Mouse (Mus musculus): Measurements from ENCODE around the gene Dpf2. TPM values are rescaled to one million over a fixed set of nuclear protein-coding genes. Genes with fewer than 3 reads are reported as not detected.

The Dpf2 gene
- polyA plus RNA-seq, 1 experiment: 75.2 TPM

DNA sequence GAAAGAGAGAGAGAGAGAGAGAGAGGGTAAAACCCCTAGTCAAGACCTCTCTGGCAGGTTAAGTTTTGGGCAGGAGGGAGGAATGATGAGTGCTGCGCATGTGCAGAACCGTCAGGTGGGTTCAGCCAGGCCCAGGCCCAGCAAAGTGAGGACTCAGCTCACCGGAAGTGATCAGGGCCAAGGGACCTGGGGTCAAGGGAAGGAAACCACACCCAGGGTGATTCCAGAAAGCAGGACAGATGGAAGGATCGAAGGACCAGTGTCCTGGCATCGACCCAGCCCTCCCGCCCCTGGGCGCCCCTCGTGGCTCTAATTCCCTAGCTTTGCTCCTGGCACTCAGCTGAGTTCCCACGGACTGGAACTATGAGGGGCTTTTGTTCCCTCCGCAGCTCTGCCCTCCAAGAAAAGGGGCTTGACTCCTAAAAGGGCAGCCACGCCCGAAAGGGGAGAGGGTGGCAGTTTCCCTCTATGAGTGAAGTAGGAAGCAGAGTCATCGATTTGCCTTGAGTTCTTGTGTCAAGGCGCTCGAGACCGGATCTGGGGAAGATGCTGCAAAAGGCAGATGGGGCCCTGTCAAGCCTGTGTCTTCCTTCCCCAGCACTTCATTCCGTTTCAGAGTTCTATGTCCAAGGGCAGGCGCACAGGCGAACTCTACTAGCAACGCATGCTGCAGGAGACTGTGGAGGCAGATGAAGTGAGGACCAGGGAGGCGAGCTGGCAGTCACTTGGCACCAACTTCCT, 24.5 kb upstream of the Dpf2 start:
- H3K4me3 ChIP-seq (ENCODE audit: insufficient read depth, low read length): no peak overlapping the region
- H3K4me1 ChIP-seq (ENCODE audit: control insufficient read depth, insufficient read depth, low read length): peaks cover 5% of the 10 kb centered on the region
- no peak overlapping the region for H3K27ac ChIP-seq (ENCODE audit: insufficient read depth, low read depth, low read length)
- TF ChIP-seq CTCF (IDR thresholded peaks at IDR 0.05; ENCODE audit: low read depth, low read length) (no peak), POLR2A (IDR thresholded peaks at IDR 0.05; ENCODE audit: borderline replicate concordance, low read depth, low read length) (no peak)

DNA sequence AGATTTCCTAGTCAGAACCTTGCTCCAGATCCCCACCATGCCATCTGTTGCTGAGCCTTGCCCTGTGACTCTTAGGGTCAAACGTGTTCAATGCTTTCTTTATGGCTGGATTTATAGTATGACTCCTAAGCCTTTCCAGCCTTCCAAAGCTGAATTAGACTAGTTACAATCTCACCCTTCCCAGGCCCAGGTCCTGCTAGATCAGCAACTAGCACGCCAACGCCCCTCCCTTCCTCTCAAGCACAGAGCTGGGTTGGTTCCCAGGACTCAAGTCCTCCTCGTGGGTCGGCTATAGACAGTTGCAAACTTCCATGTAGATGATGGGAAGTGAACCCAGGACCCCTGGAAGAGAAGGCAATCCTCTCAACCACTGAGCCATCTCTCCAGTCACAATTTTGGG, 22.9 kb upstream of the Dpf2 start:
- TF ChIP-seq CTCF (IDR thresholded peaks at IDR 0.05; ENCODE audit: low read depth, low read length) (no peak), POLR2A (IDR thresholded peaks at IDR 0.05; ENCODE audit: borderline replicate concordance, low read depth, low read length) (no peak)
- H3K27ac ChIP-seq (ENCODE audit: insufficient read depth, low read depth, low read length): no peak overlapping the region

DNA sequence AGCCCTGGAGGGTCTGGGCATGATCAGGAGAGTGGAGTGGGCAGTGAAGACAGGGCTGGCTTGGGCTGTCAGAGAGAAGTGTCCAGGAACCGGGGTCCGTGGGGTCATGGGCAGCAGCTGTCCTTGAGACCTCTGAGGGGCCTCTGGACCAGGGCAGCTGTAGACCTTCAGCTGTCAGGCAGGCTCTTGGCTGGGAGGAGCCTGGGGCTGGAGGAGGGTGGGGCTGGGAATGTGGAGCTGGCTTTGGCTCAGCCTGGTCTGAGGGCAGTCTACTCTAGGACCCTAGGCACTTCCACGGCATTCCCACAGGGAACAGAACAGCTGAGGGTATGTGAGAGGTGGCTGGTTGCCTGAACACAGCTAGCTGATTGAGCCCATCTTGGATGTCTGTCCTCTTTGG, 22.5 kb upstream of the Dpf2 start:
- no peak overlapping the region for H3K4me3 ChIP-seq (ENCODE audit: insufficient read depth, low read length)
- peaks cover 24% of the 10 kb centered on the region for H3K4me1 ChIP-seq (ENCODE audit: control insufficient read depth, insufficient read depth, low read length)
- H3K27ac ChIP-seq (ENCODE audit: insufficient read depth, low read depth, low read length): no peak overlapping the region
- TF ChIP-seq POLR2A (IDR thresholded peaks at IDR 0.05; ENCODE audit: borderline replicate concordance, low read depth, low read length) (no peak), CTCF (IDR thresholded peaks at IDR 0.05; ENCODE audit: low read depth, low read length) (no peak)

More for the DNA sequence above, 22.9 kb upstream of the Dpf2 start:
- Histone ChIP-seq H3K4me1 (ENCODE audit: control insufficient read depth, insufficient read depth, low read length) (peaks cover 19% of the 10 kb centered on the region), H3K4me3 (ENCODE audit: insufficient read depth, low read length) (no peak overlapping the region)

DNA sequence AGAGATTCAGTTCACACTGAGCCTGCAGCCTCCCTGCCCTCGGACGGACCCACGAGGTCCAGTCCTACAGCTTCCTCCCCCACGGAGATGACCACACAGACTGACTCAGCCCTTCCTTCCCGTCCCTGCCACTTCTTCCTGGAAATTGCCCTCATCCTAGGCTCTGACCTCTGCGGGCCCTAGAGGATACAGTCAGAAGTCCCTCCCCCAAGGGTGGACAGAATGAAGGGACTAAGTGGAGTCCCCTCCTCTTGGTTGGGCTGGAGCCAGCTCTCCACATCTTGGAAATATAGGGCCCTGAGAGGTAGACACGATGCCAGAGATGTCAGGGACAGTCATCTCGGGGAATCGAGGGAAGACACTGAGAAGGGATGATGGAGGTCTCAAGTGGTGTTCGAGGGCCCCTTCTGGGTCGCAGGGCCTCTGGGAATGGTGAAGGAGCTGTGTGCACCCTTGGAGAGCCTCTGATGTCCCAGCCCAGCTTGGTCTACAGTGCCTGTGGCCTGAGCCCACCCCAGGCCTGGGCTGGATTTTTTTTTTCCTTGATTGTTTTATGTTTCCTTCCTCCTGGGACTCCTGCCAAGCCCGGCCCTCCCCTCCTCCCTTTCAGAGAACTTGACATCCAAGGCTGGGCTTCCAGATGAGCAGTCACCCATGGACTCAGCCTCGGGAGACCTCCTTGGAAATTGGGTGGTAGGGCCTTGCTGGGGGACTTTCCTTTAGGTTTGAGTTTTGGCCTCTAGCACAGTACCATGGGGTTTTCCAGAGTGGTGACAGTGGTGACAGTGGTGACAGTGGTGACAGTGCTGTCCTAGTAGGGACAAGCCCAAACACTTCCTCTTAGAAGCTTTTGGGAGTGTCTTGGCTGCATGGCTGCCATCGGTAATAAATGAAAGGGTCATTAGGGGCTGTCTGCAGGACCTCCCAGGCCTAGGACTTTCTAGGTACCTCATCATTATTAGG, 17.1 kb upstream of the Dpf2 start:
- H3K27ac ChIP-seq (ENCODE audit: insufficient read depth, low read depth, low read length): peak overlapping the region; percentile 93
- peaks cover 43% of the 10 kb centered on the region for H3K4me1 ChIP-seq (ENCODE audit: control insufficient read depth, insufficient read depth, low read length)
- H3K4me3 ChIP-seq (ENCODE audit: insufficient read depth, low read length): no peak overlapping the region
- TF ChIP-seq POLR2A (IDR thresholded peaks at IDR 0.05; ENCODE audit: borderline replicate concordance, low read depth, low read length) (no peak), CTCF (IDR thresholded peaks at IDR 0.05; ENCODE audit: low read depth, low read length) (no peak)

DNA sequence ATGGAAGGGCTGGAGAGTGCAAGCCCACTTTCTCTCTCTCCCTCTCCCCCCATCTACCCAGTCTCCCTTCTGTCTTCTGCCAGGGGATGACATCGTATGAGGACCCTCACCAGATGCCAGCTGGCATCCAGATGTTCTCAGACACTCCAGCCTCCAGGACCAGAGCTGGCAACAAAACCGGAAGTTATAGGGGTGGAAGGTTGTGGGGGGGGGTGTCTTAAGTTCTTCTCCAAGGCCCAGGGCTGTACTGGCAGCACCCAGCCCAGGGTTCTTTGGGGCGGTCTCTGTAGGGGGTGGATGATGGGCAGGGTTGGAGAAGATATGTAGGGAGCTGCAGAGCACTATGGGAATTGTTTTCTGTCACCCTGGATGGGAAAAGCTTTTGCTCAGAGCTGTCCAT, 15.7 kb upstream of the Dpf2 start:
- H3K27ac ChIP-seq (ENCODE audit: insufficient read depth, low read depth, low read length): no peak overlapping the region
- TF ChIP-seq CTCF (IDR thresholded peaks at IDR 0.05; ENCODE audit: low read depth, low read length) (no peak), POLR2A (IDR thresholded peaks at IDR 0.05; ENCODE audit: borderline replicate concordance, low read depth, low read length) (no peak)
- H3K4me1 ChIP-seq (ENCODE audit: control insufficient read depth, insufficient read depth, low read length): peaks cover 43% of the 10 kb centered on the region
- no peak overlapping the region for H3K4me3 ChIP-seq (ENCODE audit: insufficient read depth, low read length)

DNA sequence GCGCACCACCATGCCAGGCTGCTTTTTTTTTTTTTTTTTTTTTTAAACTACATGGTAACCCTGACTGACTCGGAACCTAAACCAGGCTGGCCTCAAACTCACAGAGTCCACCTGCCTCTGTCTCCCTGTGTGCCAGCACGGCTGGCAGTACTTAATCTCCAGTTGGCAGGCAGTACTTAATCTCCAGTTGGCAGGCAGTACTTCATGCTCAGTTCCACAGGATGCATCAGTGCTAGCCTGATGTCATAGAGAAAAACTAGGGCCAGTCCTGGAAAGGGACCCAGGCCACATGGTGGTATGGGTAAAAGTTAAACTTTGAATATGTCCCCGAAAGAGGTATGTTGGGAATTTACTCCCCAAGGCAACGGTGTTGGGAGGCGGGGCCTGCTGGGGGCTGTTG, 15.3 kb upstream of the Dpf2 start:
- no peak overlapping the region for H3K27ac ChIP-seq (ENCODE audit: insufficient read depth, low read depth, low read length)
- TF ChIP-seq CTCF (IDR thresholded peaks at IDR 0.05; ENCODE audit: low read depth, low read length) (no peak), POLR2A (IDR thresholded peaks at IDR 0.05; ENCODE audit: borderline replicate concordance, low read depth, low read length) (no peak)
- peaks cover 43% of the 10 kb centered on the region for H3K4me1 ChIP-seq (ENCODE audit: control insufficient read depth, insufficient read depth, low read length)
- no peak overlapping the region for H3K4me3 ChIP-seq (ENCODE audit: insufficient read depth, low read length)

DNA sequence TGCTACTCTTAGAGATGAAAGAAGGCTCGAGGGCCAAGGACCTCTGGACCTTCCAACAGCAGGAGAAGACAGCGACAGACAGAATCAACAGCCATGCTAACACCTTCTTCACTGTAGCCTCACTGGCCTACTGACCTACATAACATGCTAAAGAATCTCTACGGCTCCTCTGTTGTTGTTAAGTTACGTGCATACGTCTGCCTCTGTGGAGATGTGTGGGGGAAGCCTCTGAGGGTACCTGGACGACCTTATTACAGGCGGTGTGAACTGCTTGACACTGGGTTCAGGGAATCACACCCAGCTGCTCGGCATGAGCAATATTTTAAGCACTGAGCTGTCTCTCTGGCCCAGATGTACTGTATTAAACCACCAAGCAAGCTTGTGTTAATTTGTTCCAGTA, 14.7 kb upstream of the Dpf2 start:
- H3K27ac ChIP-seq (ENCODE audit: insufficient read depth, low read depth, low read length): no peak overlapping the region
- TF ChIP-seq POLR2A (IDR thresholded peaks at IDR 0.05; ENCODE audit: borderline replicate concordance, low read depth, low read length): no peak
- TF ChIP-seq CTCF (IDR thresholded peaks at IDR 0.05; ENCODE audit: low read depth, low read length): no peak
- no peak overlapping the region for H3K4me3 ChIP-seq (ENCODE audit: insufficient read depth, low read length)
- peaks cover 45% of the 10 kb centered on the region for H3K4me1 ChIP-seq (ENCODE audit: control insufficient read depth, insufficient read depth, low read length)

DNA sequence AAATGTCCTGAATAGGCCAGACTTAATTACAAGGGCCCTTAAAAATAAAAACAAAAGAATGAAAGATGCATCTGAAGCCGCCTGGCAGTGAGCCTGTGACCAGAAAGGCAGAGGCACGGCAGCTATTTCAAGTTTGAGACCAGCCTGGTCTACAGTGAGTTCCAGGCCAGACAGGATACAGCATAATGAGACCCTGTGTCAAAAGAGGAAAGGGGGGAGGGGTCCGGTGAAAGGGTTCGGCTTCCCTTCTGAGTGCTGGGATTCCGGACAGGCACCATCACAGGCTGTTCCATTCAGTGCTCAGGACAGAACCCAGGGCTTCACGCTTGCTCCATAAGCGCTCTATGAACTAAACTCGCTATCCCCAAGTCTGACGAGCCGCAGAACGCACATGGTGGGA, 14.2 kb upstream of the Dpf2 start:
- TF ChIP-seq POLR2A (IDR thresholded peaks at IDR 0.05; ENCODE audit: borderline replicate concordance, low read depth, low read length) (no peak), CTCF (IDR thresholded peaks at IDR 0.05; ENCODE audit: low read depth, low read length) (no peak)
- H3K4me1 ChIP-seq (ENCODE audit: control insufficient read depth, insufficient read depth, low read length): peaks cover 46% of the 10 kb centered on the region
- no peak overlapping the region for H3K27ac ChIP-seq (ENCODE audit: insufficient read depth, low read depth, low read length)
- no peak overlapping the region for H3K4me3 ChIP-seq (ENCODE audit: insufficient read depth, low read length)

DNA sequence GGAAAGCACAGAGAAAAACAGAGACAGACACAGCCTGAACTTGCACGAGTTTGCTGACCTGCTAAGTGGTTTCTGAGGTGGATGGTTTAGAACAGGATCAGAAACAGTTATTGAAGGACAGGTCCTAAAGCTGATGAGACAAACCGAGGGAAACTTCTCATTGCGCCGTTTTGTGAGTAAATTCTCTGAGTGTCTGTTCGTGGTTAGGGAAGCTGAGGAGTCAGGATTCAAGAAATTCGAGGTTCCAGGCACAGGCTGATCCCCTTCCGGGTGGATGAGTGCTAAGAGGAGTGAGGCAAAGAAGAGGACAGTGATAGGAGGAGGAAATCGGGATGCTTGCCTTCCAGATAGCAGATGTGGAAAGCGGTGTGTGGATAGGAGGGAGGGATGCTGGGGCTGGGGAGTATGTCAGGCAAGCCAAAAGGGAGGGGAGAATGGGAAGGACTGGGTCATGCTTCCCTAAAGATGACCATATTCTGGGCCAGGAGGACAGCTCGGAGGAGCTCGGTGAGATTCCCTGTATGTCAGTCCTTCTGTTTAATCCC, 12.6 kb upstream of the Dpf2 start:
- Histone ChIP-seq H3K4me3 (ENCODE audit: insufficient read depth, low read length) (peak overlapping the region; percentile 51), H3K4me1 (ENCODE audit: control insufficient read depth, insufficient read depth, low read length) (peaks cover 31% of the 10 kb centered on the region), H3K27ac (ENCODE audit: insufficient read depth, low read depth, low read length) (no peak overlapping the region)
- no peak for TF ChIP-seq POLR2A (IDR thresholded peaks at IDR 0.05; ENCODE audit: borderline replicate concordance, low read depth, low read length)
- no peak for TF ChIP-seq CTCF (IDR thresholded peaks at IDR 0.05; ENCODE audit: low read depth, low read length)
